8 mouse cellular contexts compared by ENCODE assay signal in genomic region chr2:101679164-101679784, GRCm38 (mm10). TPM values are rescaled to one million over a fixed set of nuclear protein-coding genes. Genes with fewer than 3 reads are reported as not detected.
A peak's percentile ranks its signal among the peaks of the same experiment; 100 is the strongest.
DNase-seq lines count a peak whose midpoint lies in the region; ATAC-seq and TF ChIP-seq lines count a peak whose summit lies in the region.

No protein-coding gene starts in this region.

- ATAC-seq in common myeloid progenitor, adult 5-6 weeks (replicated peaks; ENCODE audit: low read depth, poor library complexity, severe bottlenecking): peak; percentile 26; the same call in 1 of the 2 replicates
- ATAC-seq in hindbrain, embryonic 11.5 days (ENCODE audit: low FRiP score): no peak
- no peak for ATAC-seq in lung, embryonic 15.5 days (ENCODE audit: borderline replicate concordance, extremely low read depth, low FRiP score, low TSS enrichment)
- no peak for ATAC-seq in erythroid progenitor cell, adult 5-6 weeks (replicated peaks; ENCODE audit: low FRiP score, poor library complexity, severe bottlenecking)

- peak; percentile 17 for DNase-seq in thymus, adult 2 months
- no peak for DNase-seq in thymus, postnatal 10 days (ENCODE audit: low spot score in 2 of 2)
- peak; percentile 41 for DNase-seq in hindbrain, embryonic 11.5 days (ENCODE audit: low spot score)
- DNase-seq in splenic B cell, adult 2 months (ENCODE audit: low read depth, low spot score): peak; percentile 44
- no peak for DNase-seq in gastrocnemius, postnatal 25 days

- H3K27ac ChIP-seq in thymus, adult 2 months (ENCODE audit: control insufficient read depth, insufficient read depth, low read length): no peak overlapping the region
- no peak overlapping the region for H3K27ac ChIP-seq in hindbrain, embryonic 11.5 days (ENCODE audit: low read depth, low read length)
- H3K27ac ChIP-seq in lung, embryonic 15.5 days: no peak overlapping the region

- TF ChIP-seq CTCF in thymus, adult 2 months (IDR thresholded peaks at IDR 0.05; ENCODE audit: borderline replicate concordance, control insufficient read depth, extremely low read depth, insufficient read depth, low read length, poor library complexity): no peak

- peak overlapping the region; percentile 96 for H3K9ac ChIP-seq in hindbrain, embryonic 11.5 days (ENCODE audit: low read depth, low read length)
- H3K9ac ChIP-seq in lung, embryonic 15.5 days: peak overlapping the region; percentile 81

- no peaks in the 10 kb centered on the region for H3K27me3 ChIP-seq in thymus, adult 2 months (ENCODE audit: control insufficient read depth, insufficient read depth, low read length)
- H3K27me3 ChIP-seq in hindbrain, embryonic 11.5 days (ENCODE audit: control insufficient read depth, insufficient read depth, low read length): no peaks in the 10 kb centered on the region
- peaks cover 3% of the 10 kb centered on the region for H3K27me3 ChIP-seq in lung, embryonic 15.5 days
- H3K27me3 ChIP-seq in splenic B cell, adult 2 months (ENCODE audit: control insufficient read depth, insufficient read depth, low read length, poor library complexity, severe bottlenecking): no peaks in the 10 kb centered on the region

- H3K4me3 ChIP-seq in thymus, adult 2 months (ENCODE audit: control insufficient read depth, insufficient read depth, low read length): peak overlapping the region; percentile 85
- peak overlapping the region; percentile 98 for H3K4me3 ChIP-seq in hindbrain, embryonic 11.5 days (ENCODE audit: low read depth, low read length)
- peak overlapping the region; percentile 90 for H3K4me3 ChIP-seq in lung, embryonic 15.5 days

- peaks cover 8% of the 10 kb centered on the region for H3K36me3 ChIP-seq in thymus, adult 2 months (ENCODE audit: control insufficient read depth, insufficient read depth, low read length)
- no peaks in the 10 kb centered on the region for H3K36me3 ChIP-seq in hindbrain, embryonic 11.5 days (ENCODE audit: control insufficient read depth, insufficient read depth, low read length)
- H3K36me3 ChIP-seq in lung, embryonic 15.5 days: peaks cover 2% of the 10 kb centered on the region; the same call in 1 of the 2 replicates
- H3K36me3 ChIP-seq in splenic B cell, adult 2 months (ENCODE audit: control insufficient read depth, insufficient read depth, low read length, poor library complexity, severe bottlenecking): no peaks in the 10 kb centered on the region; the same call in 1 of the 2 replicates

- 2% methylated on average over 15 of the region's 15 CpGs for WGBS in thymus, adult 2 months
- 4% methylated on average over 15 of the region's 15 CpGs for WGBS in hindbrain, embryonic 11.5 days
- 4% methylated on average over 15 of the region's 15 CpGs for WGBS in lung, embryonic 15.5 days

- no peak for TF ChIP-seq POLR2A in thymus, adult 2 months (IDR thresholded peaks at IDR 0.05; ENCODE audit: control insufficient read depth, extremely low read depth, insufficient read depth, low read length, poor library complexity)

- H3K4me2 ChIP-seq in hindbrain, embryonic 11.5 days (replicated peaks; ENCODE audit: low read depth, low read length): peak overlapping the region; percentile 57
- H3K4me2 ChIP-seq in lung, embryonic 15.5 days: peak overlapping the region; percentile 79

- peaks cover 4% of the 10 kb centered on the region; the same call in 1 of the 2 replicates for H3K4me1 ChIP-seq in thymus, adult 2 months (replicated peaks; ENCODE audit: control insufficient read depth, insufficient read depth, low read length)
- no peaks in the 10 kb centered on the region; the same call in 1 of the 2 replicates for H3K4me1 ChIP-seq in hindbrain, embryonic 11.5 days (replicated peaks; ENCODE audit: control insufficient read depth, insufficient read depth, low read length)
- peaks cover 8% of the 10 kb centered on the region for H3K4me1 ChIP-seq in lung, embryonic 15.5 days

- no peaks in the 10 kb centered on the region for H3K9me3 ChIP-seq in hindbrain, embryonic 11.5 days (ENCODE audit: control insufficient read depth, low read length)
- H3K9me3 ChIP-seq in lung, embryonic 15.5 days: no peaks in the 10 kb centered on the region

RNA-seq across cellular contexts. Expression of gene Traf6, which starts 1.0 kb away (rescaled TPM):
- 31.9 and 34.5 TPM in 2 replicates for polyA plus RNA-seq in thymus, adult 2 months (2012; rRNA removed)
- total RNA-seq in common myeloid progenitor, adult 5-6 weeks (2017): 17.6 and 21.4 TPM in 2 replicates
- polyA plus RNA-seq in hindbrain, embryonic 11.5 days (2014; fragmentation: Nextera tagmentation; extraction: Ambion mirVana): 16.5 and 19.2 TPM in 2 replicates
- 9.5 and 9.8 TPM in 2 replicates for polyA plus RNA-seq in lung, embryonic 15.5 days (2015; fragmentation: Nextera tagmentation; extraction: Ambion mirVana)
- 1 to 10 TPM; 7.8 to 8.6 TPM for total RNA-seq in gastrocnemius, postnatal 25 days (2021)
- 7.2 and 9.6 TPM in 2 replicates for total RNA-seq in erythroid progenitor cell, adult 5-6 weeks (2015; ENCODE audit: low replicate concordance)
- 4.0 and 5.9 TPM in 2 replicates for total RNA-seq in erythroid progenitor cell, adult 5-6 weeks (2017; ENCODE audit: low replicate concordance)

RNA-seq across cellular contexts. Expression of gene B230118H07Rik, which starts 29.9 kb away (rescaled TPM):
- 2.8 and 3.4 TPM in 2 replicates for polyA plus RNA-seq in thymus, adult 2 months (2012; rRNA removed)
- 86.8 and 98.7 TPM in 2 replicates for total RNA-seq in common myeloid progenitor, adult 5-6 weeks (2017)
- polyA plus RNA-seq in hindbrain, embryonic 11.5 days (2014; fragmentation: Nextera tagmentation; extraction: Ambion mirVana): 69.9 and 72.5 TPM in 2 replicates
- polyA plus RNA-seq in lung, embryonic 15.5 days (2015; fragmentation: Nextera tagmentation; extraction: Ambion mirVana): 57.8 and 58.7 TPM in 2 replicates
- total RNA-seq in gastrocnemius, postnatal 25 days (2021): 10 to 100 TPM; 69.9 to 72.1 TPM
- total RNA-seq in erythroid progenitor cell, adult 5-6 weeks (2015; ENCODE audit: low replicate concordance): 9.6 and 17.7 TPM in 2 replicates
- total RNA-seq in erythroid progenitor cell, adult 5-6 weeks (2017; ENCODE audit: low replicate concordance): 6.2 and 10.4 TPM in 2 replicates

RNA-seq across cellular contexts. Expression of gene Rag1, which starts 30.0 kb away (rescaled TPM):
- polyA plus RNA-seq in thymus, adult 2 months (2012; rRNA removed): 330 and 350 TPM in 2 replicates
- total RNA-seq in common myeloid progenitor, adult 5-6 weeks (2017): 0.14 TPM in 1 of 2 replicates, not detected in the other
- polyA plus RNA-seq in hindbrain, embryonic 11.5 days (2014; fragmentation: Nextera tagmentation; extraction: Ambion mirVana): 0.39 and 0.59 TPM in 2 replicates
- polyA plus RNA-seq in lung, embryonic 15.5 days (2015; fragmentation: Nextera tagmentation; extraction: Ambion mirVana): 0.59 and 2.9 TPM in 2 replicates
- total RNA-seq in gastrocnemius, postnatal 25 days (2021): under 1 TPM in 1 of 2 experiments, not detected in 1; 0.35 TPM
- total RNA-seq in erythroid progenitor cell, adult 5-6 weeks (2015; ENCODE audit: low replicate concordance): 9.7 and 13.4 TPM in 2 replicates
- total RNA-seq in erythroid progenitor cell, adult 5-6 weeks (2017; ENCODE audit: low replicate concordance): 9.8 and 10.7 TPM in 2 replicates

RNA-seq across cellular contexts. Expression of gene Rag2, which starts 54.8 kb away (rescaled TPM):
- 41.8 and 55.7 TPM in 2 replicates for polyA plus RNA-seq in thymus, adult 2 months (2012; rRNA removed)
- total RNA-seq in common myeloid progenitor, adult 5-6 weeks (2017): 1.1 and 3.7 TPM in 2 replicates
- 0.06 and 0.49 TPM in 2 replicates for polyA plus RNA-seq in hindbrain, embryonic 11.5 days (2014; fragmentation: Nextera tagmentation; extraction: Ambion mirVana)
- polyA plus RNA-seq in lung, embryonic 15.5 days (2015; fragmentation: Nextera tagmentation; extraction: Ambion mirVana): 0.35 and 2.4 TPM in 2 replicates
- not detected for total RNA-seq in gastrocnemius, postnatal 25 days (2021)
- total RNA-seq in erythroid progenitor cell, adult 5-6 weeks (2015; ENCODE audit: low replicate concordance): 1.8 and 9.6 TPM in 2 replicates
- 1.3 and 1.8 TPM in 2 replicates for total RNA-seq in erythroid progenitor cell, adult 5-6 weeks (2017; ENCODE audit: low replicate concordance)

Comparison
In these comparisons a context has a peak if more than half of its experiments do, and no peak if none do; other contexts are left out.
1. DNase-seq: peak in thymus, adult 2 months (single experiment), hindbrain, embryonic 11.5 days (single experiment) and splenic B cell, adult 2 months (single experiment); none in thymus, postnatal 10 days (0 of 2) and gastrocnemius, postnatal 25 days (single experiment).
2. Peak in every context shown above with its lines, with median percentiles within 50 percentile points of each other: H3K4me3 ChIP-seq.